Mouse (Mus musculus): ENCODE data around the gene Mbd3. TPM values are rescaled to one million over a fixed set of nuclear protein-coding genes. Genes with fewer than 3 reads are reported as not detected.

The Mbd3 gene
- total RNA-seq, 2 experiments from 2014 or later: 139 to 150 TPM

- intact Hi-C loops (cut with DNase I): no loop called here
- no peak for DNase-seq (ENCODE audit: extremely low spot score in 1 of 2, low spot score in 2 of 2)
These were observed 10.1 kb downstream of the Mbd3 start for GRCm38 (mm10) chr10:80389185-80389708.

GRCm38 (mm10) chr10:80388731-80389130 is 10.6 kb downstream of the Mbd3 start:
- no peak overlapping the region for H3K27ac ChIP-seq
- no peak overlapping the region for H3K4me3 ChIP-seq
- no peak for DNase-seq (ENCODE audit: extremely low spot score in 1 of 2, low spot score in 2 of 2)
- intact Hi-C loops (cut with DNase I): no loop called here
- TF ChIP-seq CTCF (IDR thresholded peaks at IDR 0.05): no peak

More at GRCm38 (mm10) chr10:80389185-80389708, 10.1 kb downstream of the Mbd3 start:
- H3K4me3 ChIP-seq: no peak overlapping the region
- no peak overlapping the region for H3K27ac ChIP-seq
- no peak for TF ChIP-seq CTCF (IDR thresholded peaks at IDR 0.05)

- intact Hi-C loops (cut with DNase I): no loop called here
- DNase-seq (ENCODE audit: extremely low spot score in 1 of 2, low spot score in 2 of 2): peak; percentile 90
- TF ChIP-seq CTCF (IDR thresholded peaks at IDR 0.05): no peak
- peak within 1 kb of the TSS; percentile 83 for H3K4me3 ChIP-seq
- peak within 1 kb of the TSS; percentile 89 for H3K27ac ChIP-seq
These were observed 11.8 kb downstream of the Mbd3 start, which contains the start of gene Mex3d for GRCm38 (mm10) chr10:80387522-80387959. Gene Mex3d, minus strand, starts transcription at chr10:80387659.

GRCm38 (mm10) chr10:80386735-80387471 is 12.4 kb downstream of the Mbd3 start:
- DNase-seq (ENCODE audit: extremely low spot score in 1 of 2, low spot score in 2 of 2): no peak
- intact Hi-C loops (cut with DNase I): no loop called here
- no peak for TF ChIP-seq CTCF (IDR thresholded peaks at IDR 0.05)
- Histone ChIP-seq H3K4me3 (peak overlapping the region; percentile 83), H3K27ac (peak overlapping the region; percentile 71)

GRCm38 (mm10) chr10:80385811-80386734 is 13.3 kb downstream of the Mbd3 start:
- TF ChIP-seq CTCF (IDR thresholded peaks at IDR 0.05): no peak
- DNase-seq (ENCODE audit: extremely low spot score in 1 of 2, low spot score in 2 of 2): no peak
- Histone ChIP-seq H3K27ac (peak overlapping the region; percentile 71), H3K4me3 (peak overlapping the region; percentile 83)
- intact Hi-C loops (cut with DNase I): no loop called here

- TF ChIP-seq CTCF (IDR thresholded peaks at IDR 0.05): no peak
- intact Hi-C loops (cut with DNase I): no loop called here
These were observed 14.0 kb downstream of the Mbd3 start for GRCm38 (mm10) chr10:80385310-80385709.

GRCm38 (mm10) chr10:80384709-80385108 is 14.6 kb downstream of the Mbd3 start:
- TF ChIP-seq CTCF (IDR thresholded peaks at IDR 0.05): no peak
- 0 out of 2 replicates have a peak overlapping the region, but pooled peaks have one; percentile 40 for H3K27ac ChIP-seq
- DNase-seq (ENCODE audit: extremely low spot score in 1 of 2, low spot score in 2 of 2): no peak
- H3K4me3 ChIP-seq: peak overlapping the region; percentile 83
- intact Hi-C loops (cut with DNase I): no loop called here

More at GRCm38 (mm10) chr10:80385310-80385709, 14.0 kb downstream of the Mbd3 start:
- Histone ChIP-seq H3K27ac (peak overlapping the region; percentile 36; the same call in 1 of the 2 replicates), H3K4me3 (peak overlapping the region; percentile 83)
- no peak for DNase-seq (ENCODE audit: extremely low spot score in 1 of 2, low spot score in 2 of 2)

- DNase-seq (ENCODE audit: extremely low spot score in 1 of 2, low spot score in 2 of 2): no peak
- no peak overlapping the region for H3K4me3 ChIP-seq
- intact Hi-C loops (cut with DNase I): no loop called here
- no peak overlapping the region for H3K27ac ChIP-seq
- no peak for TF ChIP-seq CTCF (IDR thresholded peaks at IDR 0.05)
These were observed 15.2 kb downstream of the Mbd3 start for GRCm38 (mm10) chr10:80384115-80384639.

GRCm38 (mm10) chr10:80383431-80383830 is 15.9 kb downstream of the Mbd3 start:
- H3K4me3 ChIP-seq: no peak overlapping the region
- no peak for DNase-seq (ENCODE audit: extremely low spot score in 1 of 2, low spot score in 2 of 2)
- peak; percentile 50 for TF ChIP-seq CTCF (IDR thresholded peaks at IDR 0.05)
- no peak overlapping the region for H3K27ac ChIP-seq
- intact Hi-C loops (cut with DNase I): no loop called here

- TF ChIP-seq CTCF (IDR thresholded peaks at IDR 0.05): no peak
- no peak overlapping the region for H3K27ac ChIP-seq
- no peak overlapping the region for H3K4me3 ChIP-seq
- intact Hi-C loops (cut with DNase I): no loop called here
- no peak for DNase-seq (ENCODE audit: extremely low spot score in 1 of 2, low spot score in 2 of 2)
These were observed 16.5 kb downstream of the Mbd3 start for GRCm38 (mm10) chr10:80382641-80383365.

- peak; percentile 64 for TF ChIP-seq CTCF (IDR thresholded peaks at IDR 0.05)
- intact Hi-C loops (cut with DNase I): loop anchor here (10.0 kb wide), 1 partner anchor 203 kb away; the partner anchor contains the start of genes 1600002K03Rik and Efna2
- H3K4me3 ChIP-seq: no peak overlapping the region
- no peak overlapping the region for H3K27ac ChIP-seq
- no peak for DNase-seq (ENCODE audit: extremely low spot score in 1 of 2, low spot score in 2 of 2)
These were observed 21.6 kb downstream of the Mbd3 start for GRCm38 (mm10) chr10:80377716-80378115.

Data from left cerebral cortex, adult 2 months (tissue).